Mouse (Mus musculus): ENCODE results near the gene Glrx5.
A peak's percentile ranks its signal among the peaks of the same experiment; 100 is the strongest.

Glrx5 gene

GRCm38 (mm10) chr12:105004956-105005714 is 27.4 kb upstream of the Glrx5 start:
- DNase-seq = no peak

DNA sequence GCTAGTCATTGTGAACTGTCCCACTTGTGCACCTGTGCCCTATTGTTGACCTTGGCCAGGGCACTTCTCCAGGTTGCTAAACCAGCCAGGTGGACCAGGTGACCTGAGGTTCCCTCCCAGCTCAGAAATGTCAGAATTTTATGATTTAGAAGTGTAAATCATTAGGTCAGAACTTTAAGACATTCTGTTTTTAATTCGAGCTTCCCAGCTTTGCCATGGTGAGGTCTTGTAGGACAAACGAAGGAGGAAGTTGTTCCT is 26.8 kb upstream of the Glrx5 start:
- no peak for DNase-seq

DNA sequence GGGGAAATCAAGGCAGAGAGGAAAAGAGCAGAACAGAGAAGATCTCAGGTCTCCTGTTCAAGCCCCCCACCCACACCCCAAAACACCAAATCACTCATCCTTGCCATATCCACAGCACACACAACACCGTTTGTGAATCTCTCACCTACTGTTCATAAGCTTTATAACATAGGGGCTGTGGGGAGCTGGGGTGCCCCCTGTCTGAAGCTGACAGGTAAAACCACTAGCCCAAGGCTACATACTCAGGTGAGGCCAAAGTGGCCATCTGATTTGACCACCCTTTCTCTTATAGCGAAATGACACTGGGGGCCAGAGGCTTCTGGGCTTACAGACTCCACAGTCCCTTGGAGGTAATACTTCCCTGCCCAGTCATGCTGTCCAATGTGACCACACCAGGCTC is 24.3 kb upstream of the Glrx5 start:
- DNase-seq = no peak

- DNase-seq = no peak
These were observed 23.7 kb upstream of the Glrx5 start for GRCm38 (mm10) chr12:105008752-105009178.

- DNase-seq = peak; percentile 42
These were observed 22.9 kb upstream of the Glrx5 start, which contains the start of gene Syne3 for GRCm38 (mm10) chr12:105009370-105010212. Gene Syne3, minus strand, starts transcription at chr12:105009809.

DNA sequence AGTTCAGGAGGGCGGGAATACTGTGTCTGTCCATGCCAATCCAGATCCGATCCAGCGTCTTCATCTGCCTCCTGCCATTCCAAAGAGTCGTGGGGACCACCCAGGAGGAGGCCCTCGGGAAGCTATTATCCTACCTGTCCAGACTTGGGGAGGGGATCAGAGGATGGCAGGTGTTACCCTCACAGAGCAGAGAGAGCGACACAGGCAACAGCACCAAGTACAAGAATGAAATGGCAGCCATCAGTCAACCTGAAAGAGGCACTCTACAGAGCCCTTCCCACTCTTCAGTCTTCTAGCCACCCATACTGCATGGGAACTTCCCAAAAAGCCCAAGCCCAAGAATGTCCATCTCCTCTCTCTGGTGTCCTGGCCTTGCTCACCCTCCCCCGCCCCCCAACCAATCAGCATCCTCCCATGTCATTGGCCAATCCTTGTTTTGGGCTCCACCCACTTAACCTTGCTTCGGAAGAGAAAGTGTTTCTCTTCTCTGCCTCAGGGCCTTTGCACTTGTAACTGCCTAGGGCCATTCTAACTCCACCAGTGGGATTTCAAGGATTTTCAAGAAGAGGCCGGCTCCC is 22.2 kb upstream of the Glrx5 start:
- DNase-seq = no peak

GRCm38 (mm10) chr12:105011589-105011988 is 20.9 kb upstream of the Glrx5 start:
- DNase-seq = no peak

DNA sequence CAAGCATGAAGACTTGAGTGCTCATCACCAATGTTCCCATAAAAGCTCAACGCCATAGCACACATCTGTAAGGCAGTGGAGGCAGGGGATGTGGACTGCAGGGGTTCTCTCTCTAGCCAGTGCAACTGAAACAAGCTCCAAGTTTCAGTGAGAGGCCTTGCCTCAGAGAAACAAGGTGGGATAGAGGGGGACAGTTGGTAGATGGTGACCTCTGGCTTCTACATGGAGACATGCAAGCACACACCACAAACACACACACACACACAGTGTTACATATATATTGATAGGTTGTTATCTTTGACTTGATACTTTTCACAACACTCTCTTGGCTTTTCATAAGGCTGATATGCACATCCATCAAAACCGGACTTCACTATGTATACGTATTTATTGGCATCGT is 20.2 kb upstream of the Glrx5 start:
- DNase-seq = no peak

DNA sequence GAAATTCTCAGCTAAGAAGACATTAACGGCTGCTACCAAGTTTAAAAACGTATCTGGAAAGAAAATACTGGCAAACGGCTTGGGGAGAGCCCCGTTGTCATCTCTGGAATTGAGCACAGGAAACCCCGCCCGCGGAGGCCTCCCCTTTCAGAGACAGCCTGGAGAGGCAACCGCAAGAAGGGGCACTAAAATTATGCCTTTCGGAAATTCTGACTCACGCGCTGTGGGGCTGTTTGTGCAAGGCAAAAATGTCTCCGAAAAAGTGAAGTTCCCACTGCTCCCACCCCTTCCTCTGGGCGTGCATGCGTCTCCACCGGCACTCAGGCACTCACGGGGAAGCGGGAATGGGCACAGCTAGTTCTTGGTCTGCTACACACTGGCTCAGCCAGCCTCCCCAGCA is 19.4 kb upstream of the Glrx5 start:
- DNase-seq = no peak

- no peak for DNase-seq
These were observed 16.3 kb upstream of the Glrx5 start for GRCm38 (mm10) chr12:105016199-105016598.

- no peak for DNase-seq
These were observed 15.8 kb upstream of the Glrx5 start for GRCm38 (mm10) chr12:105016639-105017038.

DNA sequence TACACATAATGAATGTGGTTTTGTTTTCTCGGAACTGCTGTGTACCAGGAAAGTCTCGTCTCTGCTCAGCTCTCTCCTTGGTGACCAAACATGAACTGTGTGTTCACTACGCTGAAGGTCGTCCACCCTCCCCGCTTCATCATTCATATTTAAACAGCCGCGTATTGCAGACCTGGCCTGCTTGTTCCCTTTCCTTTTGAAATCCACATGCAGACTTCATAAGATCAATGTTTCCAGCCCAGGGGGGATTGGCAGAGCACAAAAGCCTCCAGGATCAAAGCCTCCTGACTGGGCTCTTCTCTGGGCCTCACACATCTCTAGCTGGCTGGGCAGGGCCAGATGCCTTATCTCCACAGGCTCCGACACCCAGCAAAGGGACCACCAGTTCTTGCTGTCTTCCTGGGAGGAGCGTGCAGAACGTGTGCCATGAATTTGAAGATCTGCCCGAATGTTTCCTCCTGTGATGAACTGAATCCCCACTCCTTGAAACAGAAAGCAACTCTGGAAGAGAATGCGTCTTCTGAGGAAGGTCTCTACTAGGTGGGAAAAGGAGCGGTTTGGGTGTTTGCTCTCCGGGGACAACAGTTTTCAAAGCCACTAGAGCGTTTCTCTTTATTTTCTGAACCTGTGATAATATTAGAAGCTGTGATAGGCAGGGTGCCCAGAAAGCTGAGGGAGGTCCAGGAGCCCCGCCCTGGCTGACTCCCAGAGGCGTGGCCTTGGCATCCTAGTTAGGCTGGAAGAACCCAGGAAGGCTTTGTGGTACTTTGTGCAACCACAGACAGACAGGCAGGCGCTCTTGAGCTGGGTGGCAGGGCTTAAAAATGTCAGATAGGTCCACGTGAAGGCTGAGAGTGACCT is 12.9 kb upstream of the Glrx5 start:
- DNase-seq = no peak

GRCm38 (mm10) chr12:105021441-105022069 is 10.9 kb upstream of the Glrx5 start:
- no peak for DNase-seq

DNA sequence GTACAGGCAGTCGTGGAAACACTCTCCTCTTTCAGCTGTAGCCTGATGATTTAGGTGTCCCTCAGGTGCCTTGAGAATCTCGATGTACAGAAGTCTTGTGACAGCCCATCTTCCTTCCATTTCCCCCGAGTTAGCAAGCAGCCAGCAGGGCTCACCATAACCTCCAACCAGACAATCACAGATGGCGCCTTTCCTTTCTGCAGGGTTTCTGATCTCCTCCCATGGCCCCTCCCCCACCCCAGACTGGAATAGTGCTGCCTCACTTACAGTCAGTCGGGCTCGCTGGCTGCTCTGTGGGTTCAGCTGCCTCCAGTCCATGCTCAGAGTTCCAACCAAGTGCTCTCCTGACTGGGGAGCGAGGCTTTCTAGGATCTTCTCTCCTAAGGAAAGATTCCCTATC is 10.3 kb upstream of the Glrx5 start:
- DNase-seq = peak; percentile 41

- no peak for DNase-seq
These were observed 9.7 kb upstream of the Glrx5 start for GRCm38 (mm10) chr12:105022776-105023175.

DNA sequence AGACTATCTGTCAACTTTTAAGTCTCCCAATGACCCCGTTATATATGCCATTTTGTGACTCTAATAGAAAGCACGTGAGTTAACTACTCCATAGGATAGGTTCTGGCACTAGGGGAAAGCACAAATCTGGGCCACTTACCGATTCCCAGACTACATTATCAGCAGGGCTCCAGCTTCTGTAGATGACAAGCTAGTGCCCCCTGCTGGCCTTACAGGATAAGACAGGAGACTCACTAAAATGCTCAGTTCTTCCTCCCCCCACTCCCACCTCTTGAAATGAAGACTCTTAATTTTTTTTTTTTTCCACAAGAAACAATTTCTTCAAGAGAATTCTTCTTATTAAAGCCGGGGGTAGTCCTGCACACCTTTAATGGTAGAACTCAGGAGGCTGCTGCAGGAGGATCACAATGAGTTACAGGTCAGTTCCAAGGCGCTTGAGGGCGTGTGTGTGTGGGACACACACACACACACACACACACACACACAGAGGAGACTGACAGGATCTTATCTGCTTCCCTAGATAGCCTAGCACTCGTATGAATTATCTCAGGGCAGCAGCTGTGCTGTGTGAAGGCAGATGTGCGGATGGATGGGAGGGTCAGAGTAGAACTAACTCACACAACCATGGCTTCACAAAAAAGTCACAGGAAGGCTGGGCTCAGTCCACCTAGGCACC is 7.1 kb upstream of the Glrx5 start:
- peak; percentile 80 for DNase-seq

DNA sequence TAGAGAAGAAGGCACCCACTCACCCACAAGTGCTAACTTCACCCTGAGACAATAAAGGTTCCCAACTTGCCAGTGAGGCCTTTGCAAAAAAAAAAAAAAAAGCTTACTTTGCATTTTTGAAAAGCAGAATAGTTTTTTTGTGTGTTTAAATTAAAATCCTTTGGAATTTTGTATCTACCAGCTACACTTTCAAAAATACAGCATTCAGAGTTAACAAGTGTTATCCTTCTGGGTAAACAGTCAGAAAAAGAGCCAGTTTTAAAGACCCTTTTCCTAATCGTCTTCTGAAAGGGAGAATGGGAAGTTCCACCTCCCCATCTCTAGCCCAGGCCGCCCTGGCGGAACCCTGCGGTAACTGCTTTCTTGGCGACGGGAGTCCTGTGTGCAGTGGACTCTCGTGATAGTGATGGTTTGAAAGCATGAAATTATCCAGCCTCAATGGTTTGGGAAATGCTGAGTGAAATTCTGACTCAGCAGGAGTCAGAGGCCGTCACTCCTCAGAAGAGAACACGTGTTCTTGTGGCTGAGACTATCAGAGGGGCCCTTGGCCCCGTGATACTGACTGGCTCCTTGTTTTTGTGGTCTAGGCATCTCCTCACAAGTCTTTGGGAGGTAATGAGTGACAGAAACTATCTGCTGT is 6.4 kb upstream of the Glrx5 start:
- no peak for DNase-seq

- DNase-seq = peak; percentile 61
These were observed 5.0 kb upstream of the Glrx5 start for GRCm38 (mm10) chr12:105027323-105027991.

- DNase-seq = no peak
These were observed 2.6 kb upstream of the Glrx5 start for GRCm38 (mm10) chr12:105029890-105030289.

Measured in right cerebral cortex, postnatal 4 days (tissue).